Mouse (Mus musculus): ENCODE results near the gene Elavl4. TPM values are rescaled to one million over a fixed set of nuclear protein-coding genes. Genes with fewer than 3 reads are reported as not detected.

The Elavl4 gene
- total and polyA plus RNA-seq, 3 experiments, result 0.18 to 5.3 (median 3.5) TPM

DNA sequence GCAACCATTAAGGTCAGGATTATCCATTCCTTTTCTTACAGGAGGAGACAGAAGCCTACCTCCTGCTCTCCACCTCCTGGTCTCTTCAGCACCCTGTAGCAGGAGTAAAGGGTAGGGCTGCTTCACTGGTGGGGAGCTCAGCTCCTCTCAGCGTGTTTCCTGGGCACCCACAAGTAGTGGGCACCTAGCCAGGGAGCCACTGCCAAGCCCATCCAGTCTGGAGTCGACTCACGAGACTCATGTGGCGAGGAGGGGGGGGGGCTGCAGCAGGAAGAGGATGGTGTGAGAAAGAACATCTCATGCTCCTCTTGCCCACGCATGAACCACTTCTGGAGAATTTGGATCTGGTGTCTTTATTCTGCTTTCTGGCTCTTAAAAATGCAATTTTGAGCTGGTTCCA lies 186.5 kb downstream of the Elavl4 start:
- no peak for DNase-seq

GRCm38 (mm10) chr4:110161600-110161999 lies 190.1 kb downstream of the Elavl4 start:
- no peak for DNase-seq

DNA sequence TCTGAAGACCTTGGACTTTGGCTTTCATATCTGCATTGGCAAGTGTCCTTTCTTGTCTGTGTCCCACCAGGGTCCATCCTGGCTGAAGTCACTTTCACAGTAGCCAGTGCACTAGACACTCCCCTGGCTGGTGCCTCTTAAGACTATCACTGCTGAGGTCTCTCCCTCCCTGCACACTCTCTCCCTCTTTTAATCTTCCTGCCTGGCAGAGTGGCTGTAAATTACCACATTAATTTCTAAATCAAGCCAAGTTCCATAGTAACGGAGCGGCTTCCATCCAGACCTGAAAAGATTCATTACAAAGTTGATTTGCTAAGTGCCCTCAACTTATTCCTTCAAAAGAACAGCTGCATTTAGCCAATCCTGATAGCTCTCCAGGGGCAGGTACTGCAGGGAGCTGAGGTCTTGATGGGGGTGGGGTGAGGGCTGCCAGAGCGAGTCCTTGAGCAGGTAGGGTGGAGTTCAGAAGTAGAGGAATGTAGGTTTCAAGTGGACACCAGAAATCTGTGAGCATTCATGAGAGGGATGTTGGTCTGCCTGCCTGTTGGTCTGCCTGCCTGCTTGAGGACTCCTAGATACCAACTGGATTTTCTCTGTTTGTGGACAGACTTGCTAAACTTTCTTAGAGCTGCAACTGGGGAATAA lies 194.1 kb downstream of the Elavl4 start:
- no peak for DNase-seq

DNA sequence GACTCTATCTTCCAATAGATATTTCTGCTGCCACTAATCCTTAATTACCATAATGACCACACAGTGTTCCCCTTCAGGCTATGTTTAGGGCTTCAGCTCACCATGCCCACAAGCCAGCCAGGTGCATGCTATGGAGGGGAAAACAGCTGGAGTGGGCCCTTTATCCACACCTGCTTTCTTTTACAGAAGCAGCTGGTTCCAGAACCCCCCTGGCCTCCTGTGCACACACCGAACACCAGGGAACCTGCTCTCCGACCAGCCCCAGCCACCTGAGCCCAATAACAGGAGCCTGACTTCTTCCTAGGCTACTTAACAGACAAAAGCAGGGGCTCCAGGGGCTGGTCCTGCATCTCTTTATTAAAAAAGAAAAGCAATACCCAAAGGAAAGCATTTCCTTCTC lies 195.8 kb downstream of the Elavl4 start:
- DNase-seq, result no peak

Other genes starting within 250 kb of the Elavl4 start
- gene Agbl4, start 45.8 kb upstream of the Elavl4 start, total RNA-seq (2021), result under 1 TPM; 0.32 to 0.86 TPM
- gene Agbl4, start 45.8 kb upstream of the Elavl4 start, polyA plus RNA-seq (2012; rRNA removed), result 0.04 and 0.19 TPM in 2 replicates

Measured in adrenal gland, adult 2 months (tissue).